Mouse (Mus musculus): Measurements from ENCODE around the gene Bdnf.

GRCm38 (mm10) chr2:109749964-109750363, 75.5 kb downstream of the Bdnf start:
- TF ChIP-seq CTCF (conservative IDR thresholded peaks at IDR 0.05; ENCODE audit: low read length) (no peak), POU5F1 (IDR thresholded peaks at IDR 0.05; ENCODE audit: borderline replicate concordance, low read length) (no peak)
